Mouse (Mus musculus) frontal cortex, adult 2 months (tissue): ENCODE results near the gene H2-Q4. TPM values are rescaled to one million over a fixed set of nuclear protein-coding genes. Genes with fewer than 3 reads are reported as not detected.
"Not testable (repeated sequence)": the region's sequence is repeated elsewhere in the genome, so short reads cannot be mapped to it uniquely, and the experiment has no call there.

Source experiments
- DNase-seq, 2 experiments: peaks; one replicate each; pipeline ENCODE4 v3.0.0; 2022; ENCODE audit warnings: low spot score in 1 of 2; ENCODE audit errors: extremely low spot score in 1 of 2
- polyA plus RNA-seq: library from polyadenylated mRNA; depleted of rRNA; stranded (reverse); fragments of >200 nt; gene quantifications from 2 replicates; pipeline ENCODE4 v1.2.3, GENCODE M21; 2012; rRNA removed

Gene H2-Q4
- polyA plus RNA-seq, 1 experiment: 9.1 TPM

- DNase-seq: not testable (repeated sequence)
These were observed 40.1 kb downstream of the H2-Q4 start for GRCm38 (mm10) chr17:35419564-35419963.

GRCm38 (mm10) chr17:35420206-35420810 lies 40.9 kb downstream of the H2-Q4 start:
- DNase-seq: not testable (repeated sequence)

- not testable (repeated sequence) for DNase-seq
These were observed 41.9 kb downstream of the H2-Q4 start for GRCm38 (mm10) chr17:35421331-35421730.

GRCm38 (mm10) chr17:35422360-35422759 lies 42.9 kb downstream of the H2-Q4 start:
- not testable (repeated sequence) for DNase-seq

GRCm38 (mm10) chr17:35423131-35423810 lies 43.9 kb downstream of the H2-Q4 start:
- DNase-seq: not testable (repeated sequence)

- not testable (repeated sequence) for DNase-seq
These were observed 44.7 kb downstream of the H2-Q4 start for GRCm38 (mm10) chr17:35424106-35424505.

- not testable (repeated sequence) for DNase-seq
These were observed 45.4 kb downstream of the H2-Q4 start, which contains the start of gene H2-Q6 for GRCm38 (mm10) chr17:35424624-35425416. H2-Q6 (plus strand) TSS chr17:35424850.

- DNase-seq: not testable (repeated sequence)
These were observed 46.1 kb downstream of the H2-Q4 start for GRCm38 (mm10) chr17:35425474-35425873.

GRCm38 (mm10) chr17:35428883-35429282 lies 49.5 kb downstream of the H2-Q4 start:
- DNase-seq: not testable (repeated sequence)

GRCm38 (mm10) chr17:35430671-35431070 lies 51.3 kb downstream of the H2-Q4 start:
- DNase-seq: not testable (repeated sequence)

GRCm38 (mm10) chr17:35432167-35432566 lies 52.8 kb downstream of the H2-Q4 start:
- DNase-seq: not testable (repeated sequence)

- DNase-seq: not testable (repeated sequence)
These were observed 55.4 kb downstream of the H2-Q4 start for GRCm38 (mm10) chr17:35434836-35435235.

Other genes with a start within 250 kb of the H2-Q4 start
- gene Apom, start 247.6 kb upstream of the H2-Q4 start, polyA plus RNA-seq: 0.40 and 0.78 TPM in 2 replicates
- gene Bag6, start 244.4 kb upstream of the H2-Q4 start, polyA plus RNA-seq: 199 and 213 TPM in 2 replicates
- 261 and 306 TPM in 2 replicates for gene Prrc2a, start 214.7 kb upstream of the H2-Q4 start, polyA plus RNA-seq
- 11.2 and 17.2 TPM in 2 replicates for gene Aif1, start 203.5 kb upstream of the H2-Q4 start, polyA plus RNA-seq
- 14.3 and 20.7 TPM in 2 replicates for gene Lst1, start 191.2 kb upstream of the H2-Q4 start, polyA plus RNA-seq
- 0.78 and 0.88 TPM in 2 replicates for gene Ltb, start 185.2 kb upstream of the H2-Q4 start, polyA plus RNA-seq
- 0.11 and 0.14 TPM in 2 replicates for gene Tnf, start 177.6 kb upstream of the H2-Q4 start, polyA plus RNA-seq
- 0.06 and 0.17 TPM in 2 replicates for gene Lta, start 174.3 kb upstream of the H2-Q4 start, polyA plus RNA-seq
- gene Gm16181, start 158.8 kb upstream of the H2-Q4 start, polyA plus RNA-seq: not detected in 2 replicates
- gene Atp6v1g2, start 146.0 kb upstream of the H2-Q4 start, polyA plus RNA-seq: 665 and 695 TPM in 2 replicates
- gene Nfkbil1, start 143.8 kb upstream of the H2-Q4 start, polyA plus RNA-seq: 13.7 and 15.1 TPM in 2 replicates
- gene Ddx39b, start 137.9 kb upstream of the H2-Q4 start, polyA plus RNA-seq: 438 and 444 TPM in 2 replicates
- gene H2-D1, start 116.9 kb upstream of the H2-Q4 start, polyA plus RNA-seq: 66.1 and 69.2 TPM in 2 replicates
- 0.44 and 1.1 TPM in 2 replicates for gene H2-Q1, start 59.2 kb upstream of the H2-Q4 start, polyA plus RNA-seq
- 0.14 and 0.46 TPM in 2 replicates for gene H2-Q2, start 37.4 kb upstream of the H2-Q4 start, polyA plus RNA-seq
- 0.88 and 0.99 TPM in 2 replicates for gene H2-Q6, start 45.2 kb downstream of the H2-Q4 start, polyA plus RNA-seq
- gene H2-Q7, start 59.5 kb downstream of the H2-Q4 start, polyA plus RNA-seq: 1.8 and 2.3 TPM in 2 replicates
- 0.10 and 0.11 TPM in 2 replicates for gene H2-Q10, start 90.5 kb downstream of the H2-Q4 start, polyA plus RNA-seq
- gene Pou5f1, start 126.4 kb downstream of the H2-Q4 start, polyA plus RNA-seq: 0.10 TPM in 1 of 2 replicates, not detected in the other
- gene Tcf19, start 137.2 kb downstream of the H2-Q4 start, polyA plus RNA-seq: 7.2 and 7.7 TPM in 2 replicates
- 10.7 and 11.6 TPM in 2 replicates for gene Cchcr1, start 137.5 kb downstream of the H2-Q4 start, polyA plus RNA-seq
- gene Psors1c2, start 153.6 kb downstream of the H2-Q4 start, polyA plus RNA-seq: 0.44 and 0.65 TPM in 2 replicates
- 0.70 and 0.99 TPM in 2 replicates for gene Cdsn, start 172.5 kb downstream of the H2-Q4 start, polyA plus RNA-seq
- gene 2300002M23Rik, start 187.8 kb downstream of the H2-Q4 start, polyA plus RNA-seq: not detected in 2 replicates
- not detected in 2 replicates for gene Sfta2, start 221.9 kb downstream of the H2-Q4 start, polyA plus RNA-seq
- gene Gm9573, start 247.0 kb downstream of the H2-Q4 start, polyA plus RNA-seq: 0.06 TPM in 2 replicates